Mouse (Mus musculus) bone marrow, adult 2 months (tissue): ENCODE results near the gene Gm17655.

ENCODE experiments used
- CTCF ChIP-seq: fragments of 200-500 bp; IDR thresholded peaks from 2 replicates; pipeline ENCODE4 v1.5.1; 2011; ENCODE audit warnings: low read length, control low read depth; ENCODE audit not compliant: control insufficient read depth, insufficient read depth
- POLR2A ChIP-seq: fragments of 200-500 bp; IDR thresholded peaks from 2 replicates; pipeline ENCODE4 v1.6.1; 2011; ENCODE audit warnings: low read depth, mild to moderate bottlenecking, control low read depth, low read length, borderline replicate concordance; ENCODE audit not compliant: control insufficient read depth

DNA sequence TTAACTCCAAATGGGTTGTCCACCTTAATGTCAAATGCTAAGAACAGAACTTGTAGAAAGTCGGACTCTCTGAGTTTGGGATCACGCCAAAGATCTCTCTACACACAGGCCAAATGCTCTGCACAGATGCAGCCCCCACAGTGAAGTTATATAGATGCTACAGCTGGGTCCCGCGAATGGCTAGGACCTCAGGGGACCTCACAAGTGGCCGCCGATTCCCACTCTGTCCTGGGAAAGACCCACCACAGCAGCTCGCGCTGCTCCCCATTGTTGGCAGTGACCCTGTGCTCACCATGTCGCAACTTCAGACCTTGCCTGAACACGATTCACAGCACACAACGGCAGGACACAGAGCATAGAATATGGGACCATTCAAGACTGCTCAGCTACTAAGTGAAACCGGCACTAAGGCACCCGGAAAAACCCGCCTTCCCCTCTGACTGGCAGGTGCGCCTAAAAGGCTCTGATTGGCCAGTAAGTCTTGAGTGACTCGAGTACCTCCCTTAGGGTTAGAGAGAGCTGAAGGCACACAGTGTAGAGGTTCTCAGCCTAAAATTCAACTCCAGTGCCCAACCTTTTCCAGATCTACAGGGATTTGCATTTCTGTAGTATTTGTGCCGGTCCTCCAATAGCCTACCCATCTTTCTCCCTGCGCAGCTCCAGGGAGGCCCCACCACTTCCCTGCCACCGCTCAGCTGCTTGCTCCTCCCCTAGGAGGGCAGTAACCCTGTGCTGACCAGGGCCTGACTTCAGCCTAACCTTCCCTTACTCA, 14.5 kb downstream of the Gm17655 start:
- TF ChIP-seq POLR2A (no peak), CTCF (no peak)
